Mouse (Mus musculus) G1E (cell line): Measurements from ENCODE around the gene Fgf3.

Source experiments
- CTCF ChIP-seq: IDR thresholded peaks from 2 replicates; pipeline ENCODE4 v1.5.1; 2012; ENCODE audit warnings: low read depth, low read length, inconsistent platforms, mixed read lengths
- POLR2AphosphoS5 ChIP-seq: IDR thresholded peaks from 2 replicates; pipeline ENCODE4 v1.6.1; 2012; ENCODE audit warnings: low read depth, low read length, inconsistent platforms; ENCODE audit not compliant: insufficient replicate concordance
- TAL1 ChIP-seq: conservative IDR thresholded peaks from 2 replicates; pipeline ENCODE4 v1.6.1; 2012; ENCODE audit warnings: low read depth, low read length, inconsistent platforms, mixed read lengths

DNA sequence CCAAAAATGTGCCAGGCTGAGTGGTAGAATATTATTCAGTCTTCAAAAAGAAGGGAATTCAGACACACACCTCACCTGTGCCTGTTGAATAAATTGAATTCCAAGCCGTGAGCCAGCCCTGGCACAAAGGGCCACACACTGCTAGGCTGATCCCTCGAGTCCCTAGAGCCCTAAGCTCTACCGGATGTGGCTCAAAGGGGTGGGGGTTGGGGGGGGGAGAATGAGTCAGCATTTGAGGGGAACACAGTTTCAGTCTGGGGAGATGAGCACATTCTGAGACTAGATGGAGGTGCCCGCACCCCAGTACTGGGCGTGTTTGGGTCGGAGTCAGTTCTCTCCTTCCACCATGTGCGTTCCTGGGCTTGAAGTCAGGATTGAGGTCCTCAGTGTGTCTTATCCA is 19.3 kb downstream of the Fgf3 start:
- no peak for TF ChIP-seq POLR2AphosphoS5
- TF ChIP-seq CTCF = no peak
- no peak for TF ChIP-seq TAL1
